Mouse (Mus musculus): ENCODE data around the gene Gnat3.
"Not testable (repeated sequence)": the region's sequence is repeated elsewhere in the genome, so short reads cannot be mapped to it uniquely, and the experiment has no call there.

Gene Gnat3

GRCm38 (mm10) chr5:17962249-17962648 is at the start of gene Gnat3:
Gene Gnat3 (plus strand): TSS chr5:17962549.
- Histone ChIP-seq H3K36me3 (ENCODE audit: insufficient read depth, low read length) (no peaks in the 10 kb centered on the region), H3K9me3 (ENCODE audit: low read length) (no peaks in the 10 kb centered on the region), H3K27me3 (ENCODE audit: insufficient read depth, low read length) (no peaks in the 10 kb centered on the region), H3K4me3 (replicated peaks; ENCODE audit: low read length) (no peak within 1 kb of the TSS), H3K4me1 (replicated peaks; ENCODE audit: low read depth, low read length) (no peaks in the 10 kb centered on the region)
- no peak for TF ChIP-seq CTCF (conservative IDR thresholded peaks at IDR 0.05; ENCODE audit: low read length)
- no peak for TF ChIP-seq NANOG (IDR thresholded peaks at IDR 0.05; ENCODE audit: borderline replicate concordance, low read length)
- TF ChIP-seq POU5F1 (IDR thresholded peaks at IDR 0.05; ENCODE audit: borderline replicate concordance, low read length): no peak

DNA sequence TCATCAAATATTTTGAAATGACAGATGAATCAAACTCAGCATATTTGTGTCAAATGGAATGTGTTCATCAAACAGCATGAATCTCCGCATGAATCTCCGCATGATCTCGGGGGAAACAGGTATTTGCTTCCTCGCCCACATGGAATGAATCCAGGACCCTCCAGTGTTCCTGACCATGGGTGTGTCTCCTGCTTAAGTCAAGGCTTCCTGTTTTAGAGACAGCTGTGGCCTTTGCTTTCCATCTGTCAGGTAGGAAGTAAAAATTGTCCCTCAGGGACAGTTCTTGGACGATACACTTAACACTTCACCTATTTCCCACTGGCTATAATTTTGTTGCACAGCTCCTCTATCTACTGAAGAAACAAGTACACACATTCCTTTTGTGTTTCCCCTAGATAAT is 43.4 kb upstream of the Gnat3 start:
- Histone ChIP-seq H3K36me3 (ENCODE audit: insufficient read depth, low read length) (no peaks in the 10 kb centered on the region), H3K4me1 (replicated peaks; ENCODE audit: low read depth, low read length) (no peaks in the 10 kb centered on the region), H3K27me3 (ENCODE audit: insufficient read depth, low read length) (no peaks in the 10 kb centered on the region), H3K9me3 (ENCODE audit: low read length) (no peaks in the 10 kb centered on the region), H3K4me3 (replicated peaks; ENCODE audit: low read length) (no peak overlapping the region)
- no peak for TF ChIP-seq CTCF (conservative IDR thresholded peaks at IDR 0.05; ENCODE audit: low read length)
- TF ChIP-seq POU5F1 (IDR thresholded peaks at IDR 0.05; ENCODE audit: borderline replicate concordance, low read length): no peak
- TF ChIP-seq NANOG (IDR thresholded peaks at IDR 0.05; ENCODE audit: borderline replicate concordance, low read length): no peak

GRCm38 (mm10) chr5:17923648-17924047 is 38.7 kb upstream of the Gnat3 start:
- H3K9me3 ChIP-seq (ENCODE audit: low read length): 0 out of 2 replicates have a peak, but pooled peaks cover 5% of the 10 kb centered on the region
- H3K4me3 ChIP-seq (replicated peaks; ENCODE audit: low read length): no peak overlapping the region
- no peaks in the 10 kb centered on the region for H3K27me3 ChIP-seq (ENCODE audit: insufficient read depth, low read length)
- TF ChIP-seq CTCF (conservative IDR thresholded peaks at IDR 0.05; ENCODE audit: low read length) (no peak), POU5F1 (IDR thresholded peaks at IDR 0.05; ENCODE audit: borderline replicate concordance, low read length) (no peak), NANOG (IDR thresholded peaks at IDR 0.05; ENCODE audit: borderline replicate concordance, low read length) (no peak)
- H3K36me3 ChIP-seq (ENCODE audit: insufficient read depth, low read length): no peaks in the 10 kb centered on the region
- no peaks in the 10 kb centered on the region for H3K4me1 ChIP-seq (replicated peaks; ENCODE audit: low read depth, low read length)

DNA sequence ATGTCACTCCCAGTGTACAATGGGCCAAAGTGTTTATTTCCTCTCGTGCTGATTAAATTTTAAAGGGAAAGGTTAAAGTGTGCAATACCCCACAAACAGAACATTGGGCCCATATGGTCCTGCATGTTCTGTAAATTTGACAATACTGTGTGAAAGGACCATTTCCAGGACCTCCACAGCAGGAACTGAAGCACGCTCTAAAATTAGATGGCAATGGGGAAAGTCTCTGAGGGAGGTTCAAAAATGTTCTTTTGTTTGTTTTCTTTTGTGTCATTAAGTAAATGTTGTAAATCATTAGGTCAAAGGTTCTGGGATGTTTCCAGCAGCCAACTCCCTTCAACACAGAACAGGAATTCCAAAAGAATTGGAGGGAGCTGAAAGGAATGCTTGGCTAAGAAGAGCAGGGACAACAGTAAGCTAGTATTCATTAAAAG is 38.2 kb upstream of the Gnat3 start:
- H3K4me3 ChIP-seq (replicated peaks; ENCODE audit: low read length): no peak overlapping the region
- no peaks in the 10 kb centered on the region for H3K36me3 ChIP-seq (ENCODE audit: insufficient read depth, low read length)
- TF ChIP-seq CTCF (conservative IDR thresholded peaks at IDR 0.05; ENCODE audit: low read length) (no peak), NANOG (IDR thresholded peaks at IDR 0.05; ENCODE audit: borderline replicate concordance, low read length) (no peak), POU5F1 (IDR thresholded peaks at IDR 0.05; ENCODE audit: borderline replicate concordance, low read length) (no peak)
- H3K9me3 ChIP-seq (ENCODE audit: low read length): 0 out of 2 replicates have a peak, but pooled peaks cover 5% of the 10 kb centered on the region
- H3K27me3 ChIP-seq (ENCODE audit: insufficient read depth, low read length): no peaks in the 10 kb centered on the region
- H3K4me1 ChIP-seq (replicated peaks; ENCODE audit: low read depth, low read length): no peaks in the 10 kb centered on the region

- H3K4me1 ChIP-seq (replicated peaks; ENCODE audit: low read depth, low read length): no peaks in the 10 kb centered on the region
- no peaks in the 10 kb centered on the region for H3K27me3 ChIP-seq (ENCODE audit: insufficient read depth, low read length)
- TF ChIP-seq CTCF (conservative IDR thresholded peaks at IDR 0.05; ENCODE audit: low read length): no peak
- no peak for TF ChIP-seq POU5F1 (IDR thresholded peaks at IDR 0.05; ENCODE audit: borderline replicate concordance, low read length)
- TF ChIP-seq NANOG (IDR thresholded peaks at IDR 0.05; ENCODE audit: borderline replicate concordance, low read length): no peak
- no peaks in the 10 kb centered on the region for H3K36me3 ChIP-seq (ENCODE audit: insufficient read depth, low read length)
- H3K4me3 ChIP-seq (replicated peaks; ENCODE audit: low read length): no peak overlapping the region
- peaks cover 5% of the 10 kb centered on the region; the same call in 1 of the 2 replicates for H3K9me3 ChIP-seq (ENCODE audit: low read length)
Measured at GRCm38 (mm10) chr5:17928471-17928870, 33.9 kb upstream of the Gnat3 start.

- Histone ChIP-seq H3K36me3 (ENCODE audit: insufficient read depth, low read length) (no peaks in the 10 kb centered on the region), H3K4me3 (replicated peaks; ENCODE audit: low read length) (no peak overlapping the region), H3K9me3 (ENCODE audit: low read length) (peaks cover 4% of the 10 kb centered on the region; the same call in 1 of the 2 replicates), H3K27me3 (ENCODE audit: insufficient read depth, low read length) (no peaks in the 10 kb centered on the region), H3K4me1 (replicated peaks; ENCODE audit: low read depth, low read length) (no peaks in the 10 kb centered on the region)
- TF ChIP-seq POU5F1 (IDR thresholded peaks at IDR 0.05; ENCODE audit: borderline replicate concordance, low read length) (no peak), NANOG (IDR thresholded peaks at IDR 0.05; ENCODE audit: borderline replicate concordance, low read length) (no peak), CTCF (conservative IDR thresholded peaks at IDR 0.05; ENCODE audit: low read length) (no peak)
Measured at GRCm38 (mm10) chr5:17929006-17929567, 33.3 kb upstream of the Gnat3 start.

DNA sequence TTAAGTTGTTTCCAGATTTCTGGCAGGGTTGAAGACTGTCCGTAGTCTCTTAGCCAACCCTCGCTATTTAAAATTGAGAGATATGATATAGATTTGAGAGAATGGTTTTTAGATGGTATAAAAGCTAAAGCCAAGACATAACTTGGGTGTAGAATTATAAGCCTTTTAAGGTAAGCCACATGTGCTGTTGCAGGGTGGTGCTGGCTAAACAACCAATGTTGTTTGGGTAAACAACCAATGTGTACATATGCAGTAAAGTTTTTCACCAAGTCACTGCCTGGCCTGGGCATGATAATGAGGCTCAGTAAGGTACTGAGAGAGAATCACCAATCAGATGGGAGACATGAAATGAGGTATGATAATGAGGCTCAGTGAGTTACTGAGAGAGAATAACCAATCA is 30.8 kb upstream of the Gnat3 start:
- H3K36me3 ChIP-seq (ENCODE audit: insufficient read depth, low read length); H3K27me3 ChIP-seq (ENCODE audit: insufficient read depth, low read length); H3K4me3 ChIP-seq (replicated peaks; ENCODE audit: low read length); H3K9me3 ChIP-seq (ENCODE audit: low read length); H3K4me1 ChIP-seq (replicated peaks; ENCODE audit: low read depth, low read length): not testable (repeated sequence)

DNA sequence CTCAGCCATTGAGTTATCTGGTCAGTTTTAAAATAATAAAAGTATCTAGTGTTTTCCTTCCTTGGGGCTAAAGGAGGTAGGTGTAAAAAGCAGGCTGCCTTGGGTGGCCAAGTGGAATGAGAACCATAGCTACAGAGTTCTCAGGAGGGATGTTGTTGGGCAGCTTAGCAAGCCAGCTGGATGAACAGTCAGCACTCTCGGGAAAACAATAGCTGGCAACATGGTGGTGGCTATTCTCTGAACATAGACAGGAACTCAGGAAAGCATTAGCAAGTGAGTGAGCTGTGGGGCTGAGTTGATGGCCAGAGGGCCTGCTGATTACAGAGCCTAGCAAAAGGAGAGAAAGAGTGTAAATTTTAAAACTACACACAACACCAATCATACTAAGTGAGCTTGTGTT is 27.8 kb upstream of the Gnat3 start:
- Histone ChIP-seq H3K4me1 (replicated peaks; ENCODE audit: low read depth, low read length) (no peaks in the 10 kb centered on the region), H3K36me3 (ENCODE audit: insufficient read depth, low read length) (no peaks in the 10 kb centered on the region), H3K4me3 (replicated peaks; ENCODE audit: low read length) (no peak overlapping the region), H3K27me3 (ENCODE audit: insufficient read depth, low read length) (no peaks in the 10 kb centered on the region), H3K9me3 (ENCODE audit: low read length) (no peaks in the 10 kb centered on the region; the same call in 1 of the 2 replicates)
- no peak for TF ChIP-seq POU5F1 (IDR thresholded peaks at IDR 0.05; ENCODE audit: borderline replicate concordance, low read length)
- no peak for TF ChIP-seq CTCF (conservative IDR thresholded peaks at IDR 0.05; ENCODE audit: low read length)
- no peak for TF ChIP-seq NANOG (IDR thresholded peaks at IDR 0.05; ENCODE audit: borderline replicate concordance, low read length)
